Mouse (Mus musculus): ENCODE measurements around the gene Nars2.

Nars2 gene

GRCm38 (mm10) chr7:97074974-97075373 lies 123.7 kb downstream of the Nars2 start:
- DNase-seq: no peak

GRCm38 (mm10) chr7:97076977-97077376 lies 125.7 kb downstream of the Nars2 start:
- no peak for DNase-seq

GRCm38 (mm10) chr7:97078685-97079084 lies 127.4 kb downstream of the Nars2 start:
- DNase-seq: no peak

GRCm38 (mm10) chr7:97079145-97079544 lies 127.8 kb downstream of the Nars2 start:
- DNase-seq: peak; percentile 27

GRCm38 (mm10) chr7:97079651-97080365 lies 128.5 kb downstream of the Nars2 start:
- DNase-seq: no peak

- DNase-seq: no peak
These were observed 129.4 kb downstream of the Nars2 start for GRCm38 (mm10) chr7:97080621-97081241.

- peak; percentile 37 for DNase-seq
These were observed 130.1 kb downstream of the Nars2 start, which contains the start of gene Gab2 for GRCm38 (mm10) chr7:97081242-97081958. Gab2 (plus strand) TSS chr7:97081586.

- no peak for DNase-seq
These were observed 130.6 kb downstream of the Nars2 start for GRCm38 (mm10) chr7:97081959-97082218.

GRCm38 (mm10) chr7:97082219-97083101 lies 131.2 kb downstream of the Nars2 start:
- no peak for DNase-seq

GRCm38 (mm10) chr7:97083579-97083978 lies 132.3 kb downstream of the Nars2 start:
- no peak for DNase-seq

GRCm38 (mm10) chr7:97084181-97084580 lies 132.9 kb downstream of the Nars2 start:
- DNase-seq: no peak

- DNase-seq: no peak
These were observed 134.0 kb downstream of the Nars2 start for GRCm38 (mm10) chr7:97085291-97085690.

GRCm38 (mm10) chr7:97094241-97094640 lies 142.9 kb downstream of the Nars2 start:
- no peak for DNase-seq

- no peak for DNase-seq
These were observed 156.8 kb downstream of the Nars2 start for GRCm38 (mm10) chr7:97108119-97108518.

Measured in cerebellum, adult 9-11 months (tissue).